Mouse (Mus musculus) ES-E14 (cell line): ENCODE results near the gene Nxn.

Experiments
- CHD2 ChIP-seq: IDR thresholded peaks from 2 replicates; pipeline ENCODE4 v1.6.1; 2014; ENCODE audit warnings: mild to moderate bottlenecking, low read depth, low read length, inconsistent platforms
- HCFC1 ChIP-seq: IDR thresholded peaks from 2 replicates; pipeline ENCODE4 v1.6.1; 2012; ENCODE audit warnings: low read length, inconsistent platforms, borderline replicate concordance; ENCODE audit not compliant: insufficient read depth
- MAFK ChIP-seq: IDR thresholded peaks from 2 replicates; pipeline ENCODE4 v1.6.1; 2014; ENCODE audit warnings: mild to moderate bottlenecking, low read depth, low read length, inconsistent platforms; ENCODE audit not compliant: insufficient read depth
- ZC3H11A ChIP-seq: IDR thresholded peaks from 2 replicates; pipeline ENCODE4 v1.6.1; 2012; ENCODE audit warnings: low read depth, mild to moderate bottlenecking, inconsistent platforms, low read length, borderline replicate concordance

DNA sequence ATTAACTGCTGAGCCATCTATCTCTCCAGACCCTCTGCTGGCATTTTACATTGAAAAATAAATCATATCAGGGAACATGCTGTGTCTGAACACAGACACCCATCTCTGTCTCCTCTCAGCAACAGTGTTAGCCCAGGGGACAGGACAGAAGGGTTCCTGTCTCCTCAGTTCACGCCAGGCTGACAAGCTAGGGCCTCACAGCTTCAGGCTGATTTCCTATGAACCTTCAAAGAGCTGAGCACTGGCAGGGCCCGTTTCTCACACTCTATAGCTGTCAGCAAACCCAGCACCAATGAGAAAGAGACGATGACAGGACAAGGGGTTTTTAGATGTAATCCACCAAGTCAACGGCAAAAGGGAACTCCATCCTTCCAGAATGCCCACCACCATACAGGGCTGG lies 107.0 kb downstream of the Nxn start:
- TF ChIP-seq CHD2 (no peak), HCFC1 (no peak), ZC3H11A (no peak), MAFK (no peak)
